Mouse (Mus musculus) left cerebral cortex, postnatal 25 days (tissue): ENCODE data around the gene Ptx4. TPM values are rescaled to one million over a fixed set of nuclear protein-coding genes. Genes with fewer than 3 reads are reported as not detected.
A peak's percentile ranks its signal among the peaks of the same experiment; 100 is the strongest.

Source experiments
- DNase-seq, 2 experiments: peaks; one replicate each; pipeline ENCODE4 v3.0.0; 2022; ENCODE audit warnings: low spot score in 2 of 2, mixed read lengths in 1 of 2
- intact Hi-C: fragments of 180-260 bp; cut with DNase I; formaldehyde crosslinking; loops from one replicate; pipeline ENCODE4 v1.15.1; 2025
- total RNA-seq, 2 experiments: library from RNA; stranded (reverse); gene quantifications; 2 replicates each; pipeline ENCODE4 v1.2.3; 2021

Ptx4 gene
- under 1 TPM; 0.46 to 0.76 TPM for total RNA-seq

DNA sequence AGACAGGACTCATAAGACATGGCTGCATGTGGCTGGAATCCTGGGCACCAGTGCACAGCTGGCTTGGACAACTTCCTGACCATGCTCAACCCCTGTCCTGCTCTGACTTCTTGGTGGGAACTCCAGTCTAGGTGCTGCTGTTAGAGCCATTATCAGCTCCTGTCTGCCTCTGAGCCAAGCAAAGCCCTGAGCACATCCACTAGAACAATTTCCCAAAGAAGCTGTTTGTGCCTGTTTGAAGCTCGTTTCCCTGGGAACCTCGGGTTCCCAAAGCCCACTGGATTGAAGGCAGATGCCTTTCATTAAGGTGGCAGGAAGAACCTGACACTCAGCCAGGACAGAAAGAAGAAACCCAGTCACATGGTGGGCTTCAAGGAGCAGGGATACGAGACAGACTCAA lies at the start of gene Ptx4:
Ptx4 (plus strand) TSS at position 355 of the 400 bp plus-strand sequence.
- no peak for DNase-seq
- intact Hi-C loops: no loop called here

DNA sequence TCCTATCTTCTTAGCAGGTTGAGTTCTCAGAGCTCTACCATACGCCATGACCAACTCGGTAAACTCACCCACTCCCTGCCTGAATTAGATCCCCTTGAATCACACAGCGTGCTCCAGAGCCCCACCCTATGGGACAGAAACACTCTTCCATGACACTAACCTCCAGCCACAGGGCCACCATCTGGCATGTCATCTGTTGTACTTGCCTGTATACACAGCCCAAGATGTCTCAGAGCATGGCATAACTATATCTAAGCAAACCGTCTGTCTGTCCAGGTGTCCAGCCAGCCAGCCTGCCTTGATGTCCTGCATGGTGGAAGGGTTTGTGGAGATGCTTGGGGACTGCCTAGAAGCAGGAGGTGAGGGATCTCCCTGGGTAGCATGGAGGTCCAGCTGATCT lies 43.7 kb upstream of the Ptx4 start:
- intact Hi-C loops: no loop called here
- DNase-seq: peak in 1 of 2 experiments; percentile 31

DNA sequence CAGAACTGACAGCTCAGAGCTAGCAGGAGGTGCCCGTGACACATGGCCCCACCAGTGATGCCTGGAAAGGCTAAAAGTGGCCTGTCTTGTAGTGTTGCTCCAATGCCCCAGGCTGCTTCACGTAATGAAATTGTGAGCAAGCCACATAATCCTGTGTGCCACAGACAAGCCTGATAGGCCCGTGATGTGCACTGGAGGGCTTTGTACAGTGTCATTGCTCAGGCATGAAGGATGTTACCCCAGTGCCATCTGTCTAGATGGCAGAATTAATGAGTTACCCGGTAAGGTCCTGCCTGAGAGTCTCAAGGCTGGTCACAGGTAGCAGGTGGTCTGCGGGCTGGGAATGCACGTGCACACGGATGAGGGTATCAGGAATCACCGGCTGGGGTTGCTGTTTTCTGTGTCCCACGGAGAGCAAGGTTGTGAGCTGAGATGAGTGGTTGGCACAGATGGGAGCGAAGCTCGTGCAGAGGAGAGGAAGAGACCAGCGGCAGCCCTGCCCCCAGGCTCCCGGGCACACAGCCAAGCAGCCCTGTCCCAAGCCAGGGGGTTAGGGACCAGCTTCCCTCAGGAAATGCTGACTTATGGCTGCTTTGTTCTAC lies 42.7 kb upstream of the Ptx4 start:
- peak; percentile 50 to 55 for DNase-seq
- intact Hi-C loops: no loop called here

DNA sequence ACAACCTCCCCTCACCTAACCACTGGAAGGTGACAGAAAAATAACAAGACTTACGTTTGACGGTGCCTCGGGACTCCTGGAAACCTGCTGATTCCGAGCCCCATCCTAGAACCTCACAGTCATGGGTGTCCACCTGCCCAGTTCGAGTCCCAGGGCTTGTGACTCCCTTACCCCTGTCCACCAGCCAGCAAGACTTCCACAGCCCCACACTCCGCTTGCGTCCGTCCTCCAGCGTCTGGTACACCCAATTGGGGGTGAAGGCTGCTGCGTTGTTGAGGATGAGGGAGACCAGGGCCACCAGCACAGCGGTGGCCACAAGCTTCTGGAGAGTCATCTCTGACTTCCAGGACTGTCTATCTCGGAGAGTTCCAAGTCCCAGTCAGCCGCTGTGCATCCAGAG lies 40.4 kb upstream of the Ptx4 start:
- intact Hi-C loops: loop anchor here (5.0 kb wide), 1 partner anchor 43 kb away; no protein-coding TSS in a partner anchor
- DNase-seq: no peak

DNA sequence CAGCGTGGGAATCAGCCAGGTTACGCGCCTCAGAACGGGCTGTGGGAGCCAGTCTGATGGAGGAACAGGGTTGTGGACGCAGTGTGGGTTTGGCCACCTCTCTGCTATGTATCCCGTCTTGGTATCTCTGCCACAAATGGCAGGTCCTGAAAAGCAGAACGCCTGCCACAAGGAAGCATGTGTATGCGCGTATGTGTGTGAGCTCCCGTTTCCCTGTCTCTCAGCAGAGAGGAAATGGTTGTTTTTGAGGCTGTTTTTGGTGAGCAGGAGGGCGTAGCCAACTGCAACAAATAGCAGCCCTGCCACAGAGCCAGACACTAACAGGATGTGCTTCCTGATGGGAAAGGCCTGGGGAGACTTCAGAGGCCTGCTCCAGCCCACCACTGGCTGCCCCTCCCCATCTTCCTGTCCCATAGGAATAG lies 39.6 kb upstream of the Ptx4 start:
- peak in 1 of 2 experiments; percentile 22 for DNase-seq
- intact Hi-C loops: loop anchor here (5.0 kb wide), 1 partner anchor 44 kb away; no protein-coding TSS in a partner anchor

DNA sequence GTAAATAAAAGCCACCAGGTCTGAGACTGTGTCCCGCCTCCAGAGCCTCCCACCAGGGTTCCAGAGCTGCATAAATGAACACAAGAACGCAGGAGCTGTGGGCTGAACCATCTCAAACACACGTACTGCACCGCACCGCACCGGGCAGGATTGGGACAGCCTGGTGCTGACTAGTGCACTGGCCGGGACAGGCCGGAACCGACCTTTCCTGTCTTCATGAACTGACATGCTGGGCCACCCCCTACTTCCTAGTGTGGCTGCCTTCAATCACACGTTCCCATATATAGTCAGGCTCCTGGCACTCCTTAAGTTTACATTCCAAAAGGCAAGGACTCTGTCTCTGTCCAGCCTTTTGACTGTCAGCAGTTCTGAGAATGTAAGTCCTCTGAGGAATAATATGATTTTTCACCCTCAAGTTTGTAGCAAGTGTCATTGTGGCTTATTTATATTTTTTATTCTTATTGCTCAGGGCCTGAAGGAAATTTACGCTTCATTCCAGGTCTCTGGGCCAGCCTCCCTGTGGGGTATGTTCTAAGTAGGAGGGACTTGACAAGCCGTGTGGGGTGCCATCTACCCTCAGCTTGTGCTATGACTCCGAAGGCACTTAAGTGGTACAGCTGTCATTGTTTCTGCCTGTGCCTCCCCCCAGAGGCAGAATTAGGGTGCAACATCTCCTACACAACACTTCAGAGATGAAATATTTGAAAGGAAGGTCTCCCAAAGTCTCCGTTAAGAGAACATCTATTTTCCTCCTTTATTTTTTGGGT lies 38.3 kb upstream of the Ptx4 start:
- intact Hi-C loops: loop anchor here (5.0 kb wide), 1 partner anchor 45 kb away; no protein-coding TSS in a partner anchor
- peak; percentile 14 to 42 for DNase-seq

DNA sequence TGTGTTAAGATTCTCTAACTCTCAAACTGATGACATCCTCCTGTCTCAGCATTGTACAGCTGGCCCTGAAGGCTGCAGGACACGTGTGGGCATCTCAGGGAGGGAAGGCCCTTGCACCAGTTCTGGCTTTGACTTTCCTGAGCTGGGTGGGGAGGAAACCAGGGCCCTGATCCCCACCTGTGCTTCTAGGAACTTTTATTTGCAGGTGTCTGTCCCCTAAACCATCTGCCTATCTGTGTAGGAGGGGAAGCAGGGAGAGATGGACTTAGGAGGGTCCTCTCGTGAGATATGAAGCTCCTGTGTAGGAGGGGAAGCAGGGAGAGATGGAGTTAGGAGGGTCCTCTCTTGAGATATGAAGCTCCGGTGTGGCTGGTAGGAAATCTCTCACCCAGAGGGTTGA lies 37.7 kb upstream of the Ptx4 start:
- no peak for DNase-seq
- intact Hi-C loops: loop anchor here (5.0 kb wide), 1 partner anchor 46 kb away; no protein-coding TSS in a partner anchor

DNA sequence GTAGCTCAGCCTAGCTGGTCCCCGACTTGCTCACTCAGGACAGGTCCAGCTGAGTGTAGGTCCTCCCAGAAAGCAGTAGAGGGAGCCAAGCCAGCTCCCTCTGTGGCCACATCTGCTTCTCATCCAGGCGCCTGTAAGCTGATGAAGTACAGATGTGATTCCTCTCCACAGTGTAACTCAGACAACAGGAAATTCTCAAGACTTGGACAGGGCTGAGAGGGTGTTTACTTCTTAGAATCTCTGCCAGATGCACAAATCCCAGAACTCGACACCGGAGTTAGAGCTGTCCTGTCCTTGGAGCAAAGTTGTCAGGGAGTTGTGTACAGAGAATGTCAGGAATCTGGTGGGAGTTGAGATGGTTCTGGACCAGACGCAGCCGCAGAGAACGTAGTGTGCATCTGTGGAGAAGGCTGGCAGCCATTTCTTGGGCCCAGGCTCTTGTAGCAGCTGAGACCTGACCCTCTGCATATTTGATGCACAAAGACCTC lies 37.1 kb upstream of the Ptx4 start, which contains the start of gene Tmem204:
Tmem204 (minus strand) TSS at position 148 of the 488 bp plus-strand sequence.
- DNase-seq: no peak
- intact Hi-C loops: loop anchor here (5.0 kb wide), 1 partner anchor 46 kb away; no protein-coding TSS in a partner anchor

DNA sequence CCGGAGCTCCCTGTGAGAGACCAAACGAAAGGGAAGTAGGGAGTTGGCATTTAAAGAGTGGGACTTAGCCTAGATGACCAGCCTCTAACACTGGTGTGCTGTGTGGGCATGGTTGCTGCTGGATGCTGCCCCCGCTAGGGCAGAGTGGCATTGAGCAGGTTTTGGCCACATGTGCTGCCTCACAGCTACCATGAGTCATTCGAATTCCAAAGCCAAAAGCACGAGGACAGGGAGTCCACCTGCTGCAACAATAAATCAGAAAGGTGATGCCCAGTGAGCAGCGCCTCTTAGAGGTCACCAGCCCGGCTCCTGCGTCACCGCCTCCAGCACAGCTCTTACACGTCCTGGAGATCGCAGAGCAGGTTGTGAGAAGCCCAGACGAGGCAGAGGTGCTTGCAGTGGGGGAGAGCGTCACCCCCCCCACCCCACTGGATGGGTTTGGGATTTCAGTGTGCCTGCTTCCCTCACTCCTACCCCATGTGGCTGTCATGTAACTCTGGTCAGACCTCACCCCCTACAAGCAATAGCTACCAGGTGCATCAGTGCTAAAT lies 35.6 kb upstream of the Ptx4 start:
- DNase-seq: no peak
- intact Hi-C loops: loop anchor here (5.0 kb wide), 1 partner anchor 48 kb away; no protein-coding TSS in a partner anchor

DNA sequence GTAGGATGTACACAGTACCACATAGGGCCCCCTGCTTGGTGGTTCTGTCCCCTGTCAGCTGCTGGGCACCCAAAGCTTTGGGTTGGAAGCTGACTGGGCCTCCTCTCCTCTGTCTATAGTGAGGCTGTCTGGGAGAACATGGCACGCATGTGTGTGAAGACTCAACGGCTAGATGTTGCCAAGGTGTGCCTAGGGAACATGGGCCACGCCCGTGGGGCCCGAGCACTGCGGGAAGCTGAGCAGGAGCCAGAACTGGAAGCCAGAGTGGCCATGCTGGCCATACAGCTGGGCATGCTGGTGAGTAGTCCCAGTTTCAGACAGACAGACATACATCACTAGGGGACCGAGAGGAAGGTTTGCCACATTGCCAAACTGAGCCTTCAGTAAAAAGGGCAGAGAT lies 33.8 kb upstream of the Ptx4 start:
- intact Hi-C loops: no loop called here

DNA sequence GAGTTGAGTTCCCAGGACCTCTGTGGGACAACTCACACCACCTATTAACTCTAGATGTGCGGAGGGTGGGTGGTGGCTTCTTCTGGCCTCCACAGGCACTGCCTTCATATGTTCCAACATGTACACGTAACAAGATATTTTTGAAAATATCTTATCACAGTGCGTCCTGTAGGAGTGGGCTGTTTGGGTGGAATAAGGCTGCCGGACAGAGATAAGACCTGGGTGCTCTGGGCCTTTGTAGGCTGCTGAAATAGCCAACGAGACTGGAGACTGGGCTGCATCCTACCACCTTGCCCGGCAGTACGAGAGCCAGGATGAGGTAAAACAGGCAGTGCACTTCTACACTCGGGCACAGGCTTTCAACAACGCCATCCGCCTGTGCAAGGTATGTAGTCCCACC lies 31.4 kb upstream of the Ptx4 start:
- intact Hi-C loops: no loop called here
- no peak for DNase-seq

More for the DNA sequence above, 33.8 kb upstream of the Ptx4 start:
- no peak for DNase-seq

DNA sequence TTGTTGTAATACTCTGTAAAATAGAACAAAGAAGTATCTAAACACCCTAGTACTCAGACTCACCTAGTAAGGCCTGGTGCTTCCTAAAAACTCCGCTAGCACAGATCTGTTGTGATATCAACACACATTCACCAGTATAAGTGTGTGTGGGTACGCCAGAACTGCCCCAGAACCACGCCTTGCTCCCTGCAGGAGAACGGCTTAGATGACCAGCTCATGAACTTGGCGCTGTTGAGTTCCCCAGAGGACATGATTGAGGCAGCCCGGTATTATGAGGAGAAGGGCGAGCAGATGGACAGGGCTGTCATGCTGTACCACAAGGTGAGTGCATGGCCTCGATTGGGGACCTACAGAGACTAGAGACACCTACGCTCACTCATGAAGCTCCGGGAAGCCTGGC lies 30.1 kb upstream of the Ptx4 start:
- DNase-seq: no peak
- intact Hi-C loops: no loop called here

DNA sequence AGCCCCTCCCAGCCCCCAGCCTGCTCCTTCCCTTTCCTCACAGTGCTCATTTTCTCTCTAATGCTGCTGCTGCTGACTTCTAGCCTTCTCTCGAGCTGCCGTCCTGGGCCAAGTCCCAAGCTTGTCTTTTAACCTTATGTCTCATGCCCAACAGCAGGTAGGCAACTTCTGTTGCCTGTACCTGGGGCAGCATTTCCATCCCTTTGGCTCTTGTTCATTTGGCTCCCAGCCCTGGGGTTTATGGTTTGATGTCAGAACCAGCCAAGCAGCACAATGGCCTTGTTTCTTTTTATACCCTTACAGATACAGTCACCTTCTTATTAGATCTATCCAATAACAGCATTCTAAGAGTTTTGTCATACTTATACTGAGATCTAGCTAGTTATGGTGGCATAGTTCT lies 24.3 kb upstream of the Ptx4 start:
- intact Hi-C loops: no loop called here
- no peak for DNase-seq

DNA sequence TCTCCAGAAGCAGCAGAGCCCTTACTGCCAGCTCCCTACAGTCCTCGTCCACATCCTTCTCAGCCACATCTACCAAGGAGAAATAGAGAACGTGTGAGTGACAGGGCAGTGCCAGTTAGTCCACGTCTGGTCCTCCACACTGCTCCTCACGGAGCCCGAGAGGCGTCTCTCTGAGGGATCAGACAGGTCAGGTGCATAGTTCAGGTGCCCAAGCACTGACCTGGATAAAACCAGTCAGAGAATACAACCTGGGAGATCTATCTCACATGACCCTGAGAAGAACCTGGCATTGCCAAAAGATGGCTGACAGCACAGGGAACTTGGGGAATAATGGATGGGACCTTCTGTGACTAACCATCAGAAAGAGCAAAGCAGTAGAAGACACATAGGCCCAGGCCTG lies 20.5 kb upstream of the Ptx4 start:
- no peak for DNase-seq
- intact Hi-C loops: no loop called here

DNA sequence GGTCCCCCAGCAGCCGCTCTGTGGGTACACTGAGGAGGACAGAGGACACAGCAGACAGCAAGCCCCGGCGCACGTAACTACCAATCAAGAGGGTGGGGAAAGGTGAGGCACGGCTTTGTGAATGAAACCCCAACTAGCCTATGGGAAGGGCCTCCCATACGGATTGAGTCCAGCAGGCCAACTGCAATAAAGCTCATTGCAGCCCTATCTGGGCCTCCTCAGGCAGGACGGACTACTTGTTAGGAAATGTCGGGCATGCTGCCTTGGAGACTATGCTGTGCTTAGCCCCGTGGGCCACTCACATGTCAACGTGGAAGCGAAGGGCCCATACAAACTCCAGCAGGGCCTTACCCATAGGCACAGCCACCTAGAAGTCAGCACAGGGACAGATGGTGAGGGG lies 19.2 kb upstream of the Ptx4 start:
- intact Hi-C loops: no loop called here
- DNase-seq: peak in 1 of 2 experiments; percentile 47

DNA sequence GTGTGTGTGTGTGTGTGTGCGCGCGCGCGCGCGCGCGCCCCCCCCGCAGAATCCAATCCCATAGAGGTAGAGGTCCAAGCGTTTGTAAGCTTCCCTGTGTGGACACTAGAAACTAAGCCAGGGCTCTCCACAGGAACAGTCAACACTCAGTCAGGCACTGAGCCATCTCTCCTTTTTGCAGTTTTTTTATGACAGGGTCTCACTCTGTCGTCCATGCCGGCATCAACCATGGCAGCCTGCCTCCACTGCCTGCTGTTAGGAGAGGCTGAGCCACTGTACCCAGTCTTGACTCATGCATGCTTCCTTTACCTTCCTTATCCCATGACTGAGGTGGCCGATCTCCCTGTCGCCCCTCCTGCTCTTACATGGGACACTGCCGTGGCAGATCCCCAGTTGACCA lies 12.8 kb upstream of the Ptx4 start:
- intact Hi-C loops: no loop called here
- no peak for DNase-seq

DNA sequence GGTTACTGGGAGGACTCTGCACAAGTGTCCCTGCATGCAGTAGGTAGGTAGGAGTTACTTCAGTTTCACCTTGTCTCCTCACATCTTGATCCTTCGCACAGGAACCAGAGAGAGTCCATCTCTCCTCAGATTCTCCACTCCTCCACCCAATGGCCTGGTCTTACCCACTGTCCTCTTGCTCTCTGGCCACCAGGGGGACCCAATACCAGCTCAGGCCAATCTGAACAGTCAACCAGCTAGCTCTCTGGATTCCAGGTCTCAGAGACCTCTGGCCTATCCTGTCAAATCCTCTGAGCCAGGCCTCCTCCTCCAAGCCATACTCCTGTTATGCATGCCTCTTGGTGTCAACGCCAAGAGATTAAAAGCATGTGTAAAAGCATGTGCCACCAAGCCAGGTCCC lies 11.0 kb upstream of the Ptx4 start:
- intact Hi-C loops: no loop called here

DNA sequence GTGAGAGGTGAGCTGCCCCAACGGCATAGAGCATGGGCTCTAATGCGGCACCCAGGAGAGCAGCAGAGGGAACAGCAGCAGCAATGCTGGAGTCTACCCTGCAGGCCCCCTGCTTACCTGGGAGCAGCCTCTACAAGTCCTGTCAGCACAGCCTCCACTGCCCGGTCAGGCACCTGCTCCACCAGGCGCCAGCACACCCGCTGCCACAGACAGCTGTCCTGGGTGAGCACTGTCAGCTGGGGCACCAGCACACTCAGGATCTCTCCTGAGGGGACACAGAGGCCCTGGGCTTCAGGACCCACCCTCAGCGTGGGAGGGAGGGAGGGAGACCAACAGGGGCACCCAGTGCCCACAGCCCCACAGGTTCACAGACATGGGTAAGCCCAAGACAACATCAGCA lies 10.0 kb upstream of the Ptx4 start:
- intact Hi-C loops: no loop called here
- no peak for DNase-seq

More for the DNA sequence above, 11.0 kb upstream of the Ptx4 start:
- DNase-seq: no peak

DNA sequence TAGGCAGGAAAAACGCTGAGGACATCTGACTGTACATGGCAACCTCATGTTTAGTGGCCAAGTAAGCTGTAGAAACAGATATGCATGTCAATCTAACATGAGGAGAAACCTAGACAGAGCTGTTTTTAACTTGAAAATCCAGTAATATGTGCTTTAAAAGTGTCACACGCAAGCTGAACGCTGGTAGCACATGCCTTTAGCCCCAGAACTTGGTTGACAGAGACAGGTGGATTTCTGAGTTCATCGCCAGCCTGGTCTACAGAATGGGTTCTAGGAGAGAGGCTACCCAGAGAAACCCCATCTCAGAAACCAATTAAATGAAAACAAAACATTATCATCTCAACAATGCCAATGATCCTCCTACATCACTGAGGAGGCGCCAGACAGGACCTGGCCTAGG lies 9.3 kb upstream of the Ptx4 start:
- intact Hi-C loops: no loop called here
- DNase-seq: no peak

DNA sequence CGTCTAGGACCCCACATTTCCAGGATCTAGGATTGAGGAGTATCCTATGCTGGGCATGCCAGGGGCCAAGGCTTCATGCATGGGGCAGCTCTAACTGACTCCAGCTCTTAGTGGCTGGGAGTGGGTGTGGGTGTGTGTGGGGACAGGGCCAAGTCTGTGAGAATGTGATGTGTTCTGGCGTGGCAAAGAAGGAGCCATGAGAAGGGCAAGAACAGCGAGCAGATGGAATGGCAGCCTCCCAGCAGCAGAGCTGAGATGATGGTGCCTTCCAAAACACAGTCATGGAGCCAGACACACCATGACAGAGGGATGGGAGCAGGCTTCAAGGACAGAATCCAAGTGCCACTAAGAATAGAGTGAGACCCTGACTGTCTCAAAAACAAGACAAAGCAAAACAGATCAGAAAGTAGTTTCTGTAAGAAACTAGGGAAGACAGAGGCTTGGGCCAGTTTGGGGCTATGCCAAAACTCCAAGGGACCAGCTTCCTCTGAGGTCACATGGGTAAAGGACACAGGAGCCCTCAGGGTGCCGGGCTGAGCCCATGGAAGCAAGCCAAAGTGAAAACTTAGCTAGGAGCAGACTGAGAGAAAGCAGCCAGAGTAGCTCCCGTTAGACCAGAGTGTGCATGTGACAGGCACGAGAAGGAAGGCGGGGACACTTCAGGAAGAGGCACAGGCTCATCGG lies 8.7 kb upstream of the Ptx4 start:
- peak; percentile 25 to 70 for DNase-seq
- intact Hi-C loops: no loop called here
